Mouse (Mus musculus): ENCODE measurements around the gene Scn4b.
A peak's percentile ranks its signal among the peaks of the same experiment; 100 is the strongest.

Gene Scn4b

GRCm38 (mm10) chr9:45126941-45127340 lies 11.3 kb upstream of the Scn4b start:
- peak in 1 of 2 experiments; percentile 21 for DNase-seq (ENCODE audit: low spot score in 2 of 2)

GRCm38 (mm10) chr9:45130119-45130518 lies 8.1 kb upstream of the Scn4b start:
- DNase-seq (ENCODE audit: low spot score in 2 of 2) = no peak

- peak in 1 of 2 experiments; percentile 64 for DNase-seq (ENCODE audit: low spot score in 2 of 2)
Measured at GRCm38 (mm10) chr9:45133484-45134310, 4.5 kb upstream of the Scn4b start.

- DNase-seq (ENCODE audit: low spot score in 2 of 2) = no peak
Measured at GRCm38 (mm10) chr9:45136442-45137169, 1.6 kb upstream of the Scn4b start.

- no peak for DNase-seq (ENCODE audit: low spot score in 2 of 2)
Measured at GRCm38 (mm10) chr9:45139082-45139481, 887 bp downstream of the Scn4b start.

GRCm38 (mm10) chr9:45140945-45141344 lies 2.8 kb downstream of the Scn4b start:
- DNase-seq (ENCODE audit: low spot score in 2 of 2) = no peak

GRCm38 (mm10) chr9:45142686-45143085 lies 4.5 kb downstream of the Scn4b start:
- no peak for DNase-seq (ENCODE audit: low spot score in 2 of 2)

- no peak for DNase-seq (ENCODE audit: low spot score in 2 of 2)
Measured at GRCm38 (mm10) chr9:45145533-45146266, 7.5 kb downstream of the Scn4b start.

- peak; percentile 53 to 70 for DNase-seq (ENCODE audit: low spot score in 2 of 2)
Measured at GRCm38 (mm10) chr9:45146267-45146597, 8.0 kb downstream of the Scn4b start.

- no peak for DNase-seq (ENCODE audit: low spot score in 2 of 2)
Measured at GRCm38 (mm10) chr9:45150933-45151332, 12.7 kb downstream of the Scn4b start.

GRCm38 (mm10) chr9:45153361-45153760 lies 15.2 kb downstream of the Scn4b start:
- DNase-seq (ENCODE audit: low spot score in 2 of 2) = no peak

- no peak for DNase-seq (ENCODE audit: low spot score in 2 of 2)
Measured at GRCm38 (mm10) chr9:45167903-45168302, 29.7 kb downstream of the Scn4b start.

GRCm38 (mm10) chr9:45170150-45170549 lies 32.0 kb downstream of the Scn4b start:
- no peak for DNase-seq (ENCODE audit: low spot score in 2 of 2)

- DNase-seq (ENCODE audit: low spot score in 2 of 2) = peak in 1 of 2 experiments; percentile 40
Measured at GRCm38 (mm10) chr9:45171073-45171610, 32.9 kb downstream of the Scn4b start.

- no peak for DNase-seq (ENCODE audit: low spot score in 2 of 2)
Measured at GRCm38 (mm10) chr9:45173475-45173874, 35.3 kb downstream of the Scn4b start.

- DNase-seq (ENCODE audit: low spot score in 2 of 2) = no peak
Measured at GRCm38 (mm10) chr9:45179282-45179681, 41.1 kb downstream of the Scn4b start.

GRCm38 (mm10) chr9:45181770-45182169 lies 43.6 kb downstream of the Scn4b start, which contains the start of gene BC049352:
Gene BC049352 (plus strand): TSS chr9:45182007.
- DNase-seq (ENCODE audit: low spot score in 2 of 2) = no peak

GRCm38 (mm10) chr9:45182521-45182920 lies 44.3 kb downstream of the Scn4b start:
- no peak for DNase-seq (ENCODE audit: low spot score in 2 of 2)

- no peak for DNase-seq (ENCODE audit: low spot score in 2 of 2)
Measured at GRCm38 (mm10) chr9:45183266-45183665, 45.1 kb downstream of the Scn4b start.

GRCm38 (mm10) chr9:45185250-45185649 lies 47.1 kb downstream of the Scn4b start:
- no peak for DNase-seq (ENCODE audit: low spot score in 2 of 2)

GRCm38 (mm10) chr9:45188570-45189563 lies 50.7 kb downstream of the Scn4b start:
- DNase-seq (ENCODE audit: low spot score in 2 of 2) = no peak
